Mouse (Mus musculus) myocyte (in vitro differentiated cells): ENCODE results near the gene Arid5b.

Experiments used
- POLR2A ChIP-seq: IDR thresholded peaks from one replicate; pipeline ENCODE4 v1.6.1; 2011; ENCODE audit warnings: low read depth, mild to moderate bottlenecking, control low read depth, moderate library complexity; ENCODE audit not compliant: insufficient read length
- REST ChIP-seq: IDR thresholded peaks from one replicate; pipeline ENCODE4 v1.6.1; 2011; ENCODE audit warnings: mild to moderate bottlenecking, control low read depth, moderate library complexity; ENCODE audit not compliant: insufficient read depth, insufficient read length

DNA sequence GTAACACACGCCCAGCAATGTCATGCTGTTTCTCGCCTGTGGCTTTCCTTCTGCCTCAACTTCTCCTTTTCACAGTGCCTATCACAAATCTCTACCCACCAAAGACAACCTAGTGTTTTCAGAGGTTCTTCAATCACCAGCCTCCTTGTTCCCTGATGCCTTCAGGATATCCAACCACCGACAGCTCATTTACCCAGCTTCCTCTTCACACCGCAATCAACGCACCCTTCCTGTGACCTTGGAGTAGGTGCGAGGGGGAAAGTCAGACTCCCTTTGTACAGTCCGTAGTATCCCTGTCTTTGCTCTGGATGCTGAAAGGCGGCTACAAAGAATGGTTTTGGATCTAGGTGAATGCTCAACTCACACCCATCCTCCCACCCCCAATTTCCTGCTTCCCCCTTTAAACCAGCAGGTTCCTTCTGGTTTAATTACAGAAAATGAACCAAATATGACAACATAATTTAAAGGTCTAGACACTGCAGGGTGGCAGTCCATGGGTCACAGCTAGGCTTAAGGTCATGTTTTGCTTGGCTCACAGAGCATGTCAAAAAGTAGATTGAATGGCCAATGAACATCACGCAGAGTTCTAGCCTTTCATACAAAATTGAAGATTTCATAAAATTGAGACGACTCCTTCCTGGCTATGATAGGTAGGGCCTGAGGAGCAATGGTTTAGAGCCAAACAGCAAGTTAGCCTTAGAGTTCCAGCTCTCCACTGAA lies 14.4 kb downstream of the Arid5b start:
- TF ChIP-seq POLR2A (no peak), REST (no peak)
